In genomic region chr19:6909507-6910289, GRCm38 (mm10) we compare ENCODE assay signal across 7 mouse cellular contexts. TPM values are rescaled to one million over a fixed set of nuclear protein-coding genes. Genes with fewer than 3 reads are reported as not detected.
A peak's percentile ranks its signal among the peaks of the same experiment; 100 is the strongest.
DNase-seq lines count a peak whose midpoint lies in the region; ATAC-seq and TF ChIP-seq lines count a peak whose summit lies in the region.

Trmt112 (plus strand) TSS chr19:6909698.
Prdx5 (minus strand) TSS chr19:6910106.

- ATAC-seq in embryonic facial prominence, embryonic 12.5 days (ENCODE audit: insufficient number of reproducible peaks, insufficient read depth, low FRiP score, low TSS enrichment), result peak; percentile 92
- ATAC-seq in limb, embryonic 12.5 days (ENCODE audit: insufficient number of reproducible peaks, insufficient read depth, low FRiP score, low TSS enrichment, low read depth), result peak; percentile 91
- peak; percentile 96 for ATAC-seq in midbrain, embryonic 15.5 days (replicated peaks)

- peak within 1 kb of the TSS; percentile 65 for H3K9ac ChIP-seq in embryonic facial prominence, embryonic 12.5 days
- H3K9ac ChIP-seq in limb, embryonic 12.5 days (replicated peaks), result peak within 1 kb of the TSS; percentile 70
- peak within 1 kb of the TSS; percentile 70 for H3K9ac ChIP-seq in midbrain, embryonic 15.5 days

- TF ChIP-seq POLR2A in kidney, adult 2 months (IDR thresholded peaks at IDR 0.05; ENCODE audit: low read depth, low read length), result peak; percentile 97
- TF ChIP-seq POLR2A in spleen, adult 2 months (IDR thresholded peaks at IDR 0.05; ENCODE audit: low read depth, low read length), result peak; percentile 88; the same call in 1 of the 2 replicates

- no peak for TF ChIP-seq CTCF in kidney, adult 2 months (conservative IDR thresholded peaks at IDR 0.05; ENCODE audit: insufficient read depth, insufficient read length, low read depth, low read length)
- no peak for TF ChIP-seq CTCF in spleen, adult 2 months (IDR thresholded peaks at IDR 0.05; ENCODE audit: extremely low read depth, insufficient read depth, insufficient read length, insufficient replicate concordance)

- peak; percentile 91 for DNase-seq in adrenal gland, postnatal 25 days
- DNase-seq in heart, adult 18-20 months, result peak; percentile 90 to 94
- peak; percentile 96 for DNase-seq in kidney, adult 2 months
- peak; percentile 86 to 89 for DNase-seq in spleen, adult 2 months (ENCODE audit: low read depth in 1 of 2, low spot score in 2 of 2)

- peak within 1 kb of the TSS; percentile 78 for H3K4me2 ChIP-seq in embryonic facial prominence, embryonic 12.5 days (replicated peaks)
- peak within 1 kb of the TSS; percentile 68 for H3K4me2 ChIP-seq in limb, embryonic 12.5 days
- peak within 1 kb of the TSS; percentile 72 for H3K4me2 ChIP-seq in midbrain, embryonic 15.5 days

- H3K27ac ChIP-seq in embryonic facial prominence, embryonic 12.5 days, result peak within 1 kb of the TSS; percentile 97
- peak within 1 kb of the TSS; percentile 76 for H3K27ac ChIP-seq in kidney, adult 2 months (ENCODE audit: insufficient read depth, low read depth, low read length)
- peak within 1 kb of the TSS; percentile 98 for H3K27ac ChIP-seq in limb, embryonic 12.5 days
- H3K27ac ChIP-seq in midbrain, embryonic 15.5 days, result peak within 1 kb of the TSS; percentile 98
- H3K27ac ChIP-seq in spleen, adult 2 months (ENCODE audit: insufficient read depth, low read length), result peak within 1 kb of the TSS; percentile 95

- under 1% methylated on average over 65 of the region's 65 CpGs for WGBS in embryonic facial prominence, embryonic 12.5 days
- under 1% methylated on average over 65 of the region's 65 CpGs for WGBS in kidney, adult 2 months
- WGBS in limb, embryonic 12.5 days, result under 1% methylated on average over 65 of the region's 65 CpGs
- 0% methylated on average over 65 of the region's 65 CpGs for WGBS in midbrain, embryonic 15.5 days
- 1% methylated on average over 65 of the region's 65 CpGs for WGBS in spleen, adult 2 months

- no peaks in the 10 kb centered on the region for H3K9me3 ChIP-seq in embryonic facial prominence, embryonic 12.5 days
- no peaks in the 10 kb centered on the region for H3K9me3 ChIP-seq in limb, embryonic 12.5 days
- no peaks in the 10 kb centered on the region for H3K9me3 ChIP-seq in midbrain, embryonic 15.5 days

- peaks cover 26% of the 10 kb centered on the region for H3K4me1 ChIP-seq in embryonic facial prominence, embryonic 12.5 days
- H3K4me1 ChIP-seq in kidney, adult 2 months (ENCODE audit: control insufficient read depth, insufficient read depth, low read length), result peaks cover 22% of the 10 kb centered on the region; the same call in 1 of the 2 replicates
- peaks cover 20% of the 10 kb centered on the region for H3K4me1 ChIP-seq in limb, embryonic 12.5 days (replicated peaks)
- H3K4me1 ChIP-seq in midbrain, embryonic 15.5 days, result peaks cover 34% of the 10 kb centered on the region
- H3K4me1 ChIP-seq in spleen, adult 2 months (ENCODE audit: control insufficient read depth, insufficient read depth, insufficient read length), result peaks cover 12% of the 10 kb centered on the region; the same call in 1 of the 2 replicates

- H3K4me3 ChIP-seq in embryonic facial prominence, embryonic 12.5 days, result peak within 1 kb of the TSS; percentile 61
- peak within 1 kb of the TSS; percentile 56 for H3K4me3 ChIP-seq in kidney, adult 2 months (ENCODE audit: insufficient read depth, low read depth, low read length)
- peak within 1 kb of the TSS; percentile 62 for H3K4me3 ChIP-seq in limb, embryonic 12.5 days (replicated peaks)
- H3K4me3 ChIP-seq in midbrain, embryonic 15.5 days, result peak within 1 kb of the TSS; percentile 68
- peak within 1 kb of the TSS; percentile 71 for H3K4me3 ChIP-seq in spleen, adult 2 months (ENCODE audit: extremely low read depth, insufficient read depth, insufficient read length)

- no peaks in the 10 kb centered on the region for H3K27me3 ChIP-seq in embryonic facial prominence, embryonic 12.5 days
- no peaks in the 10 kb centered on the region for H3K27me3 ChIP-seq in kidney, adult 2 months (replicated peaks; ENCODE audit: control insufficient read depth, insufficient read depth, low read length)
- H3K27me3 ChIP-seq in limb, embryonic 12.5 days, result no peaks in the 10 kb centered on the region
- no peaks in the 10 kb centered on the region for H3K27me3 ChIP-seq in midbrain, embryonic 15.5 days (replicated peaks)
- no peaks in the 10 kb centered on the region for H3K27me3 ChIP-seq in spleen, adult 2 months (ENCODE audit: control insufficient read depth, insufficient read depth, low read length)

- H3K36me3 ChIP-seq in embryonic facial prominence, embryonic 12.5 days, result peaks cover 52% of the 10 kb centered on the region
- peaks cover 3% of the 10 kb centered on the region for H3K36me3 ChIP-seq in kidney, adult 2 months (ENCODE audit: control insufficient read depth, insufficient read depth, low read length)
- peaks cover 57% of the 10 kb centered on the region for H3K36me3 ChIP-seq in limb, embryonic 12.5 days
- H3K36me3 ChIP-seq in midbrain, embryonic 15.5 days (replicated peaks), result peaks cover 18% of the 10 kb centered on the region
- peaks cover 29% of the 10 kb centered on the region for H3K36me3 ChIP-seq in spleen, adult 2 months (ENCODE audit: control insufficient read depth, insufficient read depth, low read length)

RNA-seq across cellular contexts. Expression of gene Trmt112, which starts in this region (rescaled TPM):
- total RNA-seq in adrenal gland, postnatal 25 days (2021), result 95.2 and 108 TPM in 2 replicates
- 142 and 157 TPM in 2 replicates for polyA plus RNA-seq in embryonic facial prominence, embryonic 12.5 days (2016; fragmentation: Nextera tagmentation; extraction: Ambion mirVana)
- total RNA-seq in heart, adult 18-20 months (2021), result 10 to 100 TPM; 37.7 to 39.3 TPM
- 133 and 146 TPM in 2 replicates for polyA plus RNA-seq in kidney, adult 2 months (2012; rRNA removed)
- polyA plus RNA-seq in limb, embryonic 12.5 days (2016; fragmentation: Nextera tagmentation; extraction: Ambion mirVana), result 165 and 167 TPM in 2 replicates
- polyA plus RNA-seq in midbrain, embryonic 15.5 days (2015; fragmentation: Nextera tagmentation; extraction: Ambion mirVana), result 101 and 105 TPM in 2 replicates
- polyA plus RNA-seq in spleen, adult 2 months (2012; rRNA removed), result 135 and 150 TPM in 2 replicates

RNA-seq across cellular contexts. Expression of gene Prdx5, which starts in this region (rescaled TPM):
- total RNA-seq in adrenal gland, postnatal 25 days (2021), result 196 and 278 TPM in 2 replicates
- 192 and 193 TPM in 2 replicates for polyA plus RNA-seq in embryonic facial prominence, embryonic 12.5 days (2016; fragmentation: Nextera tagmentation; extraction: Ambion mirVana)
- 100 to 1,000 TPM; 763 to 838 TPM for total RNA-seq in heart, adult 18-20 months (2021)
- polyA plus RNA-seq in kidney, adult 2 months (2012; rRNA removed), result 1,575 and 2,285 TPM in 2 replicates
- polyA plus RNA-seq in limb, embryonic 12.5 days (2016; fragmentation: Nextera tagmentation; extraction: Ambion mirVana), result 158 and 164 TPM in 2 replicates
- 325 and 351 TPM in 2 replicates for polyA plus RNA-seq in midbrain, embryonic 15.5 days (2015; fragmentation: Nextera tagmentation; extraction: Ambion mirVana)
- 54.6 and 59.4 TPM in 2 replicates for polyA plus RNA-seq in spleen, adult 2 months (2012; rRNA removed)

Comparison
In these comparisons a context has a peak if more than half of its experiments do, and no peak if none do; other contexts are left out.
1. Peak in every context shown above with its lines: DNase-seq, ATAC-seq, H3K4me3 ChIP-seq and H3K27ac ChIP-seq.